Mouse (Mus musculus) forebrain, embryonic 11.5 days (tissue): ENCODE measurements around the gene Galk1. TPM values are rescaled to one million over a fixed set of nuclear protein-coding genes. Genes with fewer than 3 reads are reported as not detected.
"Not testable (repeated sequence)": the region's sequence is repeated elsewhere in the genome, so short reads cannot be mapped to it uniquely, and the experiment has no call there.

Source experiments
- ATAC-seq: fragments of 200-750 bp; cut with Nextera tagmentation; replicated peaks from 2 replicates; pipeline ENCODE4 v1.8.0; 2017; ENCODE audit warnings: moderate TSS enrichment; ENCODE audit not compliant: low FRiP score
- DNase-seq: peaks from one replicate; pipeline ENCODE4 v3.0.0-alpha.2; 2017; ENCODE audit warnings: low spot score
- H3K27ac ChIP-seq: fragments of 300-500 bp; sonication (generic); 2 replicates; pipeline ENCODE4 v1.5.1; 2014; ENCODE audit warnings: low read depth, low read length
- H3K27me3 ChIP-seq: fragments of 300-500 bp; sonication (generic); 2 replicates; pipeline ENCODE4 v1.6.1; 2014; ENCODE audit warnings: mild to moderate bottlenecking, low read length, mixed read lengths; ENCODE audit not compliant: control insufficient read depth, insufficient read depth
- H3K36me3 ChIP-seq: fragments of 300-500 bp; sonication (generic); 2 replicates; pipeline ENCODE4 v1.6.1; 2014; ENCODE audit warnings: mild to moderate bottlenecking, low read length, moderate library complexity, mixed read lengths; ENCODE audit not compliant: control insufficient read depth, insufficient read depth
- H3K4me1 ChIP-seq: fragments of 300-500 bp; sonication (generic); replicated peaks from 2 replicates; pipeline ENCODE4 v1.6.1; 2014; ENCODE audit warnings: low read length, mixed read lengths; ENCODE audit not compliant: control insufficient read depth, insufficient read depth
- H3K4me2 ChIP-seq: fragments of 300-500 bp; sonication (generic); 2 replicates; pipeline ENCODE4 v1.6.1; 2014; ENCODE audit warnings: low read depth, mild to moderate bottlenecking, low read length, moderate library complexity, mixed read lengths; ENCODE audit not compliant: severe bottlenecking
- H3K4me3 ChIP-seq: fragments of 300-500 bp; sonication (generic); 2 replicates; pipeline ENCODE4 v1.5.1; 2014; ENCODE audit warnings: low read depth, low read length
- H3K9ac ChIP-seq: fragments of 300-500 bp; sonication (generic); 2 replicates; pipeline ENCODE4 v1.6.1; 2014; ENCODE audit warnings: low read length
- H3K9me3 ChIP-seq: fragments of 300-500 bp; sonication (generic); 2 replicates; pipeline ENCODE4 v1.6.1; 2016; ENCODE audit warnings: low read length, mixed read lengths; ENCODE audit not compliant: control insufficient read depth
- WGBS: fragments of 180-500 bp; shearing (Covaris S2); extraction: QIAGEN DNeasy Blood & Tissue Kit; methylation state at CpG from one replicate; pipeline ENCODE4 v1.1.7; 2014; 5-methylcytosine and 5-hydroxymethylcytosine counted together
- polyA plus RNA-seq: library from polyadenylated mRNA; unstranded; fragments of >200 nt; fragmentation: Nextera tagmentation; extraction: Ambion mirVana; gene quantifications from 2 replicates; pipeline ENCODE4 v1.2.1, GENCODE M21; 2014

Galk1 gene
- polyA plus RNA-seq, 1 experiment from 2014 or later: 142 TPM

DNA sequence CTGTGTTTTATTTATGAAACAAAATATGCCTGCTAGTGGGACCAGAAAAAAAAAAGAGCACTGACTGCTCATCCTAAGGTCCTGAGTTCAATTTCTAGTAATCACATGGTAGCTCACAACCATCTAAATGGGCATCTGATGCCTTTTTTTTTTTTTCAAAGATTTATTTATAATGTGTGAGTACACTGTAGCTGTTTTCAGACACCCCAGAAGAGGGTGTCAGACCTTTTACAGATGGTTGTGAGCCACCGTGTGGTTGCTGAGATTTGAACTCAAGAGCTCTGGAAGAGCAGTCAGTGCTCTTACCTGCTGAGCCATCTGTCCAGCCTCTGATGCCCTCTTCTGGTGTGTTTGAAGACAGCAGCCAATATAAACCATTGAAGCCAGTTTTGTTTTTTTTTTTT, 8.0 kb upstream of the Galk1 start:
- H3K4me3 ChIP-seq: no peak overlapping the region
- no peak overlapping the region for H3K27ac ChIP-seq
- H3K9me3 ChIP-seq: no peaks in the 10 kb centered on the region
- no peak overlapping the region for H3K9ac ChIP-seq
- no peaks in the 10 kb centered on the region for H3K27me3 ChIP-seq
- no peak overlapping the region for H3K4me2 ChIP-seq
- no peaks in the 10 kb centered on the region; the same call in 1 of the 2 replicates for H3K36me3 ChIP-seq
- DNase-seq (no peak), ATAC-seq (no peak)
- 67% methylated on average over 1 of the region's 1 CpGs for WGBS
- H3K4me1 ChIP-seq: peaks cover 2% of the 10 kb centered on the region; the same call in 1 of the 2 replicates

DNA sequence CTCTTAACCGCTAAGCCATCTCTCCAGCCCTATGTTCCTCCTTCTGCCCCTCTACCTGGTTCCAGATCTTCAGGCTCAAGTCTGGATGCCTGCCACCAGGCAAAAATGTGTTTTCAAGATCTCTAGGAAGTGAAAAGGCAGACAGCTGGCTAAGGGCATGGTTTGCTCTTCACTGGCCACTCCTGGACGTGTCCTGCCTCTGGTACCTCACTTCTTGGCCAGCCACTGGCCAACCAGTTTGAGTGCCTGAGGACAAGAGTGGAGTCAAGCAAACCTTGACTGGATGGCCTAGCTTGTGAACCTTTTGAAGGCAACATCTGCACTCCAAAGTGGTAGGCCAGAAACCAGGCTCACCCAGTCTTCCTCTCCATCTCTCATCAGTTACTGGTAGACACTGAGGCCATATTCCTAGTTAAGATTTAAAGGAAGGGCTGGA, 7.5 kb upstream of the Galk1 start:
- Histone ChIP-seq H3K4me3 (no peak overlapping the region), H3K27ac (no peak overlapping the region)
- WGBS: 61% methylated on average over 2 of the region's 2 CpGs

DNA sequence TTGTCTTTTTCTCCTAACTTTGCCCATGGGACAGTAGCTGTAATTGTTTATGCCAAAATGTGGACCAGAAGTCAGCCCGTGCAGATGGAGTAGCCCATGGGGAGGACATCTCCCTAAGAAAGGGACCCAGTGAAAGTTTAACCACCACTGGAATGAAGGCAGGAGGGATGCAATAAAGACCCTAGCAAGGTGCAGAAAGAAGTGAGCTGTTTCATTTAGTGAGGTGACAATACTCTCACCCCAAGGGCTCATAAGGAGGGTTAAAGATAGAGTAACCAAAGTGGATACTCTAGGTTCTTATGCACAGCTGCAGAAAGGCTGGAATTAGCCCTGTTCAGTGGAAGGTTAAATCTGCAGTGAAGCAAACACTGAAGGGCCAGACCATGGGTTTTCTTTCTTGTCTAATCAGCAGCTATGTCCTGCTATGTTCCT, 6.9 kb upstream of the Galk1 start:
- no peaks in the 10 kb centered on the region; the same call in 1 of the 2 replicates for H3K36me3 ChIP-seq
- no peak overlapping the region for H3K4me3 ChIP-seq
- no peak overlapping the region for H3K4me2 ChIP-seq
- H3K9ac ChIP-seq: no peak overlapping the region
- peaks cover 6% of the 10 kb centered on the region; the same call in 1 of the 2 replicates for H3K4me1 ChIP-seq
- ATAC-seq (no peak), DNase-seq (no peak)
- 86% methylated on average over 1 of the region's 1 CpGs for WGBS
- no peaks in the 10 kb centered on the region for H3K9me3 ChIP-seq
- H3K27ac ChIP-seq: no peak overlapping the region
- H3K27me3 ChIP-seq: no peaks in the 10 kb centered on the region

More for the DNA sequence above, 7.5 kb upstream of the Galk1 start:
- H3K9ac ChIP-seq: no peak overlapping the region
- no peak overlapping the region for H3K4me2 ChIP-seq
- no peak for DNase-seq
- H3K9me3 ChIP-seq: no peaks in the 10 kb centered on the region
- ATAC-seq: no peak
- no peaks in the 10 kb centered on the region; the same call in 1 of the 2 replicates for H3K36me3 ChIP-seq
- H3K4me1 ChIP-seq: peaks cover 2% of the 10 kb centered on the region; the same call in 1 of the 2 replicates
- H3K27me3 ChIP-seq: no peaks in the 10 kb centered on the region

DNA sequence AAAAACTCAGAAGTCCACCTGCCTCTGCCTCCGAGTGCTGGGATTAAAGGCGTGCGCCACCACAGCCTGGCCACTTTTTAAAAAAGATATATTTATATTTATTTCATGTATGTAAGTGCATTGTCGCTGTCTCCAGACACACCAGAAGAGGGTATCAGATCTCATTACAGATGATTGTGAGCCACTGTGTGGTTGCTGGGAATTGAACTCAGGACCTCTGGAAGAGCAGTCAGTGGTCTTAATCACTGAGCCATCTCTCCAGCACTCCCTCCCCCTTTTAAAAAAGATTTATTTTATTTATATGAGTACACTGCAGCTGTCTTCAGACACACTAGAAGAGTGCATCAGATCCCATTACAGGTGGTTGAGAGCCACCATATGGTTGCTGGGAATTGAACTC, 6.3 kb upstream of the Galk1 start:
- H3K9me3 ChIP-seq, H3K4me2 ChIP-seq, H3K36me3 ChIP-seq, H3K9ac ChIP-seq, H3K4me3 ChIP-seq, H3K27me3 ChIP-seq, H3K27ac ChIP-seq, DNase-seq, H3K4me1 ChIP-seq, ATAC-seq: not testable (repeated sequence)
- WGBS: 92% methylated on average over 4 of the region's 4 CpGs

DNA sequence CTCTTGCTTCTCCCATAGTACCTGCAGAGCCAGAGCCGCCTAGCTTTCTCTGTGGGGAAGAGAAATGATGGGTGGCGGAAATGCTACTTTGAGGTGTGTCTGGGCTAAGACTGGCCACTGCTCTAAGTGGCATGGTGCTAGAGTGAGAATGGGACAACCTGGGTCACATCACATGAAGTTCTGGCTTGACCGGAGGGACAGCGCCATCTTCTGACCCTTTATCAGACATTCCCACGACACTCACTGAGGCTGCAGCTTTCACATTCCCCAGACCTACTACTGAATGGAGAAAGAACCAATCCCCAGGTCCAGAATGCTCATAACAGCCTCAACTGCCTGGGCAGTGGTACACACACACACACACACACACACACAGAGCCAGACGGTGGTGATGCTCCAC, 5.6 kb upstream of the Galk1 start:
- no peaks in the 10 kb centered on the region for H3K27me3 ChIP-seq
- H3K4me3 ChIP-seq: no peak overlapping the region
- H3K9me3 ChIP-seq: no peaks in the 10 kb centered on the region
- peaks cover 6% of the 10 kb centered on the region; the same call in 1 of the 2 replicates for H3K4me1 ChIP-seq
- H3K27ac ChIP-seq: no peak overlapping the region
- H3K36me3 ChIP-seq: no peaks in the 10 kb centered on the region; the same call in 1 of the 2 replicates
- no peak overlapping the region for H3K4me2 ChIP-seq
- ATAC-seq (peak; percentile 43; the same call in 1 of the 2 replicates), DNase-seq (no peak)
- H3K9ac ChIP-seq: no peak overlapping the region
- WGBS: 24% methylated on average over 6 of the region's 6 CpGs

DNA sequence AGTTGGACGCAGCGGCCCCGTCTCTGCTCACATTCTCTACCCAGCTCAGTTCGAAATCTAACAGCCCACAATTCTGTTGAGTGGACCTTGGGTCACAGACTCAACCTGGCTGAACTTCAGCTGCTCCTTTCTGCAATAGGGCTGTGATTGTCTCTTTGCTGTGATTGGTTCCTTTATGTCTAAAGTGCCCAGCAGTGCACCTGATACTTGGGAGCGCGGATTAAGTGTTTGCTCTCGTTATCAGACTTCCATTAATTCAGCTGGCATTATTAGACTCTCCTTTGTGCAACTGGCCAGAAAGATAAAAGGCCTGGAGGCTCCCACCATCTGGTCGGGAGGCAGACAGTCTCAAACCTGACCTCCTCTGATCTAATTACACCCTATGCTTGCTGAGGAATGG, 2.3 kb upstream of the Galk1 start:
- ATAC-seq: no peak
- WGBS: 52% methylated on average over 8 of the region's 8 CpGs
- Histone ChIP-seq H3K4me1 (peaks cover 19% of the 10 kb centered on the region; the same call in 1 of the 2 replicates), H3K4me2 (no peak overlapping the region), H3K27me3 (no peaks in the 10 kb centered on the region), H3K9ac (no peak overlapping the region), H3K4me3 (no peak overlapping the region), H3K36me3 (no peaks in the 10 kb centered on the region), H3K27ac (no peak overlapping the region), H3K9me3 (no peaks in the 10 kb centered on the region)
- no peak for DNase-seq

DNA sequence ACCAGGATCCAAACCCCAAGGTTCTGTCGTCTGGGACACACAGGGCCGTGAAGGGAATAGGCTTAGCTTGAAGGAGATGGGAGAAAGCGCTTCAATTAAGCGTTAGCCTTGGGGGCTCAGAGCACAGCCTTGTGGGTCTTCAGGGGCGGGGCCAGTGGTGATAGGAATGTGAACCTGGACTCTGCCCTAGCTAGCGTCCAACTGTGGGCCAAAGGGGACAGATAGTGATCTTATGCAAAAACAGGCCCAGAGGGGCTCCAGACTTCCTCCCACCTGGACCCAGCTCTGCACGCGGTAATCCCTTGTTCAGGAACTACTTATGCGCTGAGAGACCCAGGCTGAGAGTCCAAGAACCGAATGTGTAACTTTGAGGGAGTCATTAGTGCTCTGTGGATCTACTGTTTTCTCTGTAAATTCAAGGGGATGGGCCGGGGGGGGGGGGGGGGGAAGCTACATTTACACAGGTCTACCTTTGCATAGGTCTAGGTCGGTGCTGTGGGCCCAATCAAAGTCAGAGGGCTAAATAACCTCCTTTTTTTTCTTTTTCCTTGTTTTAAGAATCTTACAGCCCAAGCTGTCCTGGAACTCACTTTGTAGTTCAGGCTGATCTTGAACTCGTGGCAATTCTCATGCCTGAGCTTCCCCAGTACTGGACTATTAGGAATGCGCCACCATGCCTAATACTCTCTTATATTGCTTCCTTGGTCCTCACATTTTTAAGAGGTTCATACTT, 824 bp downstream of the Galk1 start:
- WGBS: 19% methylated on average over 14 of the region's 14 CpGs
- Histone ChIP-seq H3K27ac (peak overlapping the region; percentile 48; the same call in 1 of the 2 replicates), H3K9ac (peak overlapping the region; percentile 73), H3K4me1 (peaks cover 19% of the 10 kb centered on the region; the same call in 1 of the 2 replicates), H3K27me3 (no peaks in the 10 kb centered on the region), H3K4me3 (peak overlapping the region; percentile 44), H3K4me2 (peak overlapping the region; percentile 78), H3K9me3 (no peaks in the 10 kb centered on the region), H3K36me3 (no peaks in the 10 kb centered on the region)
- no peak for DNase-seq
- 0 out of 2 replicates have a peak, but pooled peaks have one; percentile 13 for ATAC-seq

DNA sequence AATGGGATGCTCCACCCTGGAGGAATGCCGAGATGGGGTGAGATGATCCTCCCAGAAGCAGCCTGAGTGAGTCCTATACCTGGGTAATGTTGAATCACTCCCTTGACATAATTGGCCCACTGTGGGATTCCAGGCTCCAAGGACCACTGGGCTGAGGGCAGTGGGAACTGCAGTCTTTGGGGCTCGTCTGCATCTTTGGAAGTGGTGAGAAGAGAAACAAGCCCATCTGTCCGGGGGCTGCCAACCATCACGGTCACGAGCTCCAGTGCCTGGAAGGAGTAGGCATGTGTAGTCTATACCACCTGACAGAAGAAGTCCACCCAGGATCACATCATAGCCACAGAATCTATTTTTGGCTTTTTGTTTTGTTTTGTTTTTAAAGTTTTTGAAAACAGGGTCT, 1.6 kb downstream of the Galk1 start:
- Histone ChIP-seq H3K4me1 (peaks cover 19% of the 10 kb centered on the region; the same call in 1 of the 2 replicates), H3K9me3 (no peaks in the 10 kb centered on the region), H3K4me3 (no peak overlapping the region), H3K4me2 (no peak overlapping the region), H3K27me3 (no peaks in the 10 kb centered on the region), H3K9ac (no peak overlapping the region), H3K27ac (0 out of 2 replicates have a peak overlapping the region, but pooled peaks have one; percentile 12), H3K36me3 (no peaks in the 10 kb centered on the region)
- DNase-seq: no peak
- ATAC-seq: no peak
- 86% methylated on average over 5 of the region's 5 CpGs for WGBS
